Mouse (Mus musculus): Measurements from ENCODE around the gene Chn2.

The Chn2 gene

GRCm38 (mm10) chr6:54118395-54118794 lies 79.0 kb downstream of the Chn2 start:
- DNase-seq (ENCODE audit: low spot score in 2 of 2) = no peak

- DNase-seq (ENCODE audit: low spot score in 2 of 2) = no peak
These were observed 79.5 kb downstream of the Chn2 start for GRCm38 (mm10) chr6:54118897-54119296.

- no peak for DNase-seq (ENCODE audit: low spot score in 2 of 2)
These were observed 80.1 kb downstream of the Chn2 start for GRCm38 (mm10) chr6:54119461-54119860.

GRCm38 (mm10) chr6:54119885-54120666 lies 80.7 kb downstream of the Chn2 start:
- no peak for DNase-seq (ENCODE audit: low spot score in 2 of 2)

GRCm38 (mm10) chr6:54120889-54121288 lies 81.5 kb downstream of the Chn2 start:
- no peak for DNase-seq (ENCODE audit: low spot score in 2 of 2)

- no peak for DNase-seq (ENCODE audit: low spot score in 2 of 2)
These were observed 85.2 kb downstream of the Chn2 start for GRCm38 (mm10) chr6:54124519-54124918.

GRCm38 (mm10) chr6:54125536-54125935 lies 86.2 kb downstream of the Chn2 start:
- no peak for DNase-seq (ENCODE audit: low spot score in 2 of 2)

- DNase-seq (ENCODE audit: low spot score in 2 of 2) = no peak
These were observed 87.1 kb downstream of the Chn2 start for GRCm38 (mm10) chr6:54126225-54126992.

GRCm38 (mm10) chr6:54126993-54127697 lies 87.8 kb downstream of the Chn2 start:
- DNase-seq (ENCODE audit: low spot score in 2 of 2) = no peak

GRCm38 (mm10) chr6:54128702-54129101 lies 89.3 kb downstream of the Chn2 start:
- DNase-seq (ENCODE audit: low spot score in 2 of 2) = no peak

- no peak for DNase-seq (ENCODE audit: low spot score in 2 of 2)
These were observed 90.2 kb downstream of the Chn2 start for GRCm38 (mm10) chr6:54129570-54129969.

GRCm38 (mm10) chr6:54130881-54131280 lies 91.5 kb downstream of the Chn2 start:
- no peak for DNase-seq (ENCODE audit: low spot score in 2 of 2)

- DNase-seq (ENCODE audit: low spot score in 2 of 2) = no peak
These were observed 93.2 kb downstream of the Chn2 start for GRCm38 (mm10) chr6:54132576-54132975.

- DNase-seq (ENCODE audit: low spot score in 2 of 2) = no peak
These were observed 93.9 kb downstream of the Chn2 start for GRCm38 (mm10) chr6:54133231-54133630.

GRCm38 (mm10) chr6:54138157-54138556 lies 98.8 kb downstream of the Chn2 start:
- DNase-seq (ENCODE audit: low spot score in 2 of 2) = no peak

- DNase-seq (ENCODE audit: low spot score in 2 of 2) = no peak
These were observed 101.1 kb downstream of the Chn2 start for GRCm38 (mm10) chr6:54140488-54140887.

GRCm38 (mm10) chr6:54141165-54141564 lies 101.8 kb downstream of the Chn2 start:
- no peak for DNase-seq (ENCODE audit: low spot score in 2 of 2)

GRCm38 (mm10) chr6:54142848-54143651 lies 103.7 kb downstream of the Chn2 start:
- no peak for DNase-seq (ENCODE audit: low spot score in 2 of 2)

- no peak for DNase-seq (ENCODE audit: low spot score in 2 of 2)
These were observed 104.3 kb downstream of the Chn2 start for GRCm38 (mm10) chr6:54143652-54143960.

- no peak for DNase-seq (ENCODE audit: low spot score in 2 of 2)
These were observed 109.6 kb downstream of the Chn2 start for GRCm38 (mm10) chr6:54148844-54149526.

GRCm38 (mm10) chr6:54150821-54151220 lies 111.5 kb downstream of the Chn2 start:
- DNase-seq (ENCODE audit: low spot score in 2 of 2) = no peak
